In the genomic region with DNA sequence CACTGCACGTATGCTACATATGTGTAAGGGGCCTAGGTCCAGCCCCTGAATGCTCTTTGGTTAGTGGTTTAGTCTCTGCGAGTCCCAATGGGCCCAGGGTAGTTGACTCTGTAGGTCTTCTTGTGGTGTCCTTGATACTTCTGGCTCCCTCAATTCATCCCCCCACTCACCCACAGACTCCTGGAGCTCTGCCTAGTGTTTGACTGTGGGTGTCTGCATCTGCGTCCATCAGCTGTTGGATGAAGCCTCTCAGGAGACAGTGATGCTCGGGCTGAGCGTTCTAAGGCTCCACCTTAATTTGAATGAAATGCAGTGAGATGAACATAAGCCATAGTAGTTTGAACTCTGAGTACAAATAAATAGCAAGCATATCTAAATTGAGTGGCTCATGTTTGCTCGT, we compare ENCODE assay signal across 29 mouse cellular contexts. TPM values are rescaled to one million over a fixed set of nuclear protein-coding genes. Genes with fewer than 3 reads are reported as not detected.
DNase-seq lines count a peak whose midpoint lies in the region; ATAC-seq and TF ChIP-seq lines count a peak whose summit lies in the region.
"Had no signal": no experiment of that assay in that cellular context is flagged by ENCODE, and none has a peak within 500 bp of the region (broad histone marks: within the 10 kb centered on the region; RNA-seq: fewer than 3 reads in every experiment).

No protein-coding gene starts in this region.

- no peak overlapping the region for H3K27ac ChIP-seq in heart, embryonic 12.5 days (ENCODE audit: poor library complexity, severe bottlenecking)
- H3K27ac ChIP-seq in layer of hippocampus, adult 2 months = peak overlapping the region; percentile 62
- H3K27ac ChIP-seq: embryonic facial prominence, embryonic 13.5 days; forebrain, embryonic 10.5 days; forebrain, embryonic 15.5 days; gastrocnemius, adult 2 months; heart, embryonic 15.5 days; hindbrain, postnatal 0 days; intestine, embryonic 15.5 days; kidney, postnatal 0 days; limb, embryonic 12.5 days; liver, embryonic 15.5 days; stomach, embryonic 15.5 days had no signal

- H3K27me3 ChIP-seq in heart, embryonic 12.5 days (replicated peaks) = no peaks in the 10 kb centered on the region
- H3K27me3 ChIP-seq: embryonic facial prominence, embryonic 13.5 days; forebrain, embryonic 15.5 days; heart, embryonic 15.5 days; intestine, embryonic 15.5 days; limb, embryonic 12.5 days; liver, embryonic 15.5 days; stomach, embryonic 15.5 days had no signal

- 0 out of 2 replicates have a peak, but pooled peaks cover 4% of the 10 kb centered on the region for H3K4me1 ChIP-seq in heart, embryonic 12.5 days (replicated peaks)
- H3K4me1 ChIP-seq: embryonic facial prominence, embryonic 13.5 days; intestine, embryonic 15.5 days; limb, embryonic 12.5 days; stomach, embryonic 15.5 days had no signal

- TF ChIP-seq CTCF in layer of hippocampus, adult 2 months (conservative IDR thresholded peaks at IDR 0.05) = no peak

- ATAC-seq in heart, embryonic 12.5 days (ENCODE audit: insufficient number of reproducible peaks, low FRiP score) = no peak
- ATAC-seq: CD4-positive, CD25-positive, alpha-beta regulatory T cell, adult 4 months; forebrain, embryonic 15.5 days; hindbrain, postnatal 0 days; intestine, embryonic 15.5 days had no signal

- DNase-seq in heart, adult 11 months = peak; percentile 46
- peak; percentile 39 to 58 for DNase-seq in left cerebral cortex, postnatal 36 days (ENCODE audit: low spot score in 2 of 2)
- no peak for DNase-seq in left cerebral cortex, adult 11 months (ENCODE audit: low spot score)
- peak; percentile 57 to 66 for DNase-seq in layer of hippocampus, adult 2 months (ENCODE audit: low spot score in 2 of 2)
- DNase-seq in layer of hippocampus, postnatal 36 days = peak; percentile 55 to 61
- no peak for DNase-seq in spleen, postnatal 4 days (ENCODE audit: low spot score in 2 of 2)
- DNase-seq: adrenal gland, postnatal 14 days; cerebellum, adult 11-12 months; cerebellum, postnatal 10 days; gastrocnemius, adult 2 months; gastrocnemius, postnatal 36 days; kidney, adult 8-10 months; kidney, postnatal 4 days; lung, embryonic 14.5 days; lung, postnatal 14 days; midbrain, embryonic 14.5 days; thymus, postnatal 14 days had no signal

- intact Hi-C loops in left cerebral cortex, postnatal 36 days (cut with DNase I) = no loop called here

- 92% methylated on average over 6 of the region's 6 CpGs for WGBS in heart, embryonic 12.5 days

- peaks cover 8% of the 10 kb centered on the region for H3K36me3 ChIP-seq in heart, embryonic 12.5 days
- H3K36me3 ChIP-seq: forebrain, embryonic 10.5 days; forebrain, embryonic 15.5 days; intestine, embryonic 15.5 days; limb, embryonic 12.5 days; stomach, embryonic 15.5 days had no signal

- no peak overlapping the region for H3K4me3 ChIP-seq in heart, embryonic 12.5 days
- no peak overlapping the region for H3K4me3 ChIP-seq in layer of hippocampus, adult 2 months
- H3K4me3 ChIP-seq: embryonic facial prominence, embryonic 13.5 days; forebrain, embryonic 10.5 days; forebrain, embryonic 15.5 days; gastrocnemius, adult 2 months; heart, embryonic 15.5 days; intestine, embryonic 15.5 days; limb, embryonic 12.5 days; liver, embryonic 15.5 days; stomach, embryonic 15.5 days had no signal

- no peaks in the 10 kb centered on the region for H3K9me3 ChIP-seq in heart, embryonic 12.5 days (replicated peaks)
- H3K9me3 ChIP-seq: embryonic facial prominence, embryonic 13.5 days; forebrain, embryonic 10.5 days; forebrain, embryonic 15.5 days; heart, embryonic 15.5 days; intestine, embryonic 15.5 days; limb, embryonic 12.5 days; liver, embryonic 15.5 days; stomach, embryonic 15.5 days had no signal

- H3K9ac ChIP-seq in heart, embryonic 12.5 days = no peak overlapping the region
- H3K9ac ChIP-seq: embryonic facial prominence, embryonic 13.5 days; forebrain, embryonic 15.5 days; heart, embryonic 15.5 days; intestine, embryonic 15.5 days; limb, embryonic 12.5 days; liver, embryonic 15.5 days; lung, embryonic 14.5 days; stomach, embryonic 15.5 days had no signal

- no peak overlapping the region for H3K4me2 ChIP-seq in heart, embryonic 12.5 days
- H3K4me2 ChIP-seq: embryonic facial prominence, embryonic 13.5 days; forebrain, embryonic 15.5 days; heart, embryonic 15.5 days; intestine, embryonic 15.5 days; limb, embryonic 12.5 days; liver, embryonic 15.5 days; lung, embryonic 14.5 days; stomach, embryonic 15.5 days had no signal

RNA-seq across cellular contexts. Expression of a gene that starts 43.3 kb away (rescaled TPM):
- polyA plus RNA-seq in heart, embryonic 12.5 days (2016; fragmentation: Nextera tagmentation; extraction: Ambion mirVana) = 3.6 and 4.7 TPM in 2 replicates
- total RNA-seq in left cerebral cortex, postnatal 36 days (2021) = 1 to 10 TPM; 5.8 to 7.1 TPM
- total RNA-seq in layer of hippocampus, adult 2 months (2021) = 1 to 10 TPM; 5.5 TPM
- total RNA-seq in layer of hippocampus, postnatal 36 days (2021) = 1 to 10 TPM; 4.5 to 5.6 TPM

Comparison
In these comparisons a context has a peak if more than half of its experiments do, and no peak if none do; other contexts are left out.
1. DNase-seq: peak in heart, adult 11 months (single experiment), left cerebral cortex, postnatal 36 days (2 of 2), layer of hippocampus, adult 2 months (2 of 2) and layer of hippocampus, postnatal 36 days (2 of 2); none in left cerebral cortex, adult 11 months (single experiment) and spleen, postnatal 4 days (0 of 2).